Mouse (Mus musculus): ENCODE measurements around the gene Best3. TPM values are rescaled to one million over a fixed set of nuclear protein-coding genes. Genes with fewer than 3 reads are reported as not detected.
"Not testable (repeated sequence)": the region's sequence is repeated elsewhere in the genome, so short reads cannot be mapped to it uniquely, and the experiment has no call there.

The Best3 gene
- polyA plus RNA-seq, 1 experiment from 2014 or later = 2.2 TPM

- no peaks in the 10 kb centered on the region for H3K9me3 ChIP-seq (replicated peaks)
- no peak overlapping the region for H3K4me3 ChIP-seq (replicated peaks)
- H3K4me1 ChIP-seq = 0 out of 2 replicates have a peak, but pooled peaks cover 6% of the 10 kb centered on the region
- no peak overlapping the region for H3K9ac ChIP-seq
- H3K36me3 ChIP-seq = no peaks in the 10 kb centered on the region
- H3K27me3 ChIP-seq = no peaks in the 10 kb centered on the region
- 24% methylated on average over 8 of the region's 8 CpGs for WGBS
- H3K27ac ChIP-seq (replicated peaks) = no peak overlapping the region
- no peak overlapping the region; the same call in 1 of the 2 replicates for H3K4me2 ChIP-seq (replicated peaks)
- no peak for ATAC-seq (ENCODE audit: insufficient number of reproducible peaks, low FRiP score, low TSS enrichment, low read depth)
Measured at GRCm38 (mm10) chr10:117033785-117034184, 47.7 kb downstream of the Best3 start.

- H3K36me3 ChIP-seq = no peaks in the 10 kb centered on the region
- WGBS = 77% methylated on average over 6 of the region's 6 CpGs
- no peaks in the 10 kb centered on the region for H3K27me3 ChIP-seq
- H3K9ac ChIP-seq = no peak overlapping the region
- H3K4me1 ChIP-seq = peaks cover 5% of the 10 kb centered on the region
- H3K27ac ChIP-seq (replicated peaks) = no peak overlapping the region
- no peak overlapping the region for H3K4me2 ChIP-seq (replicated peaks)
- H3K9me3 ChIP-seq (replicated peaks) = no peaks in the 10 kb centered on the region
- no peak overlapping the region for H3K4me3 ChIP-seq (replicated peaks)
- ATAC-seq (ENCODE audit: insufficient number of reproducible peaks, low FRiP score, low TSS enrichment, low read depth) = no peak
Measured at GRCm38 (mm10) chr10:117040355-117040754, 54.2 kb downstream of the Best3 start.

DNA sequence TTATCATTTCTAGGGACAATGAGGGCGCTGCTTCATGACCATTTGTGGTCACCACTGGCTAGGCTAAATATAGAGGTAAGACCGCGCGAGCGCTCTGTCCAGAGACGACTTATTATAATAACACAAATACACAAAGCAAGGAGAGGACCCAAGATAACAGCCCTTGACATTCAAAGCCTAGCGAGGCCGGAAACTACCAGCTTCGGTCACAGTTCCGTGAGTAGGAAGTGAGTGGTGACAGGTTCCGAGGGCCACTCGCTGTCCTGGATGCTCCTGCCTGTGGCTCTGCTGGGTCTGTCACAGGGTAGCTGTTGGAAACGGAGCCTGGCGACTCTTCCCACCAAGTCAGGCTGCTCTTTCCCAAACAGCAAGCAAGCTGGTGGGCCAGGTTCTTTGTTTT is 56.2 kb downstream of the Best3 start:
- no peaks in the 10 kb centered on the region for H3K36me3 ChIP-seq
- 86% methylated on average over 14 of the region's 14 CpGs for WGBS
- H3K4me3 ChIP-seq (replicated peaks) = no peak overlapping the region
- no peak overlapping the region for H3K4me2 ChIP-seq (replicated peaks)
- peaks cover 14% of the 10 kb centered on the region for H3K4me1 ChIP-seq
- no peak for ATAC-seq (ENCODE audit: insufficient number of reproducible peaks, low FRiP score, low TSS enrichment, low read depth)
- H3K27ac ChIP-seq (replicated peaks) = no peak overlapping the region
- H3K9ac ChIP-seq = no peak overlapping the region
- no peaks in the 10 kb centered on the region for H3K27me3 ChIP-seq
- no peaks in the 10 kb centered on the region for H3K9me3 ChIP-seq (replicated peaks)

- Histone ChIP-seq H3K4me2 (replicated peaks) (0 out of 2 replicates have a peak overlapping the region, but pooled peaks have one; percentile 17), H3K4me1 (peaks cover 14% of the 10 kb centered on the region)
- not testable (repeated sequence) for H3K4me3 ChIP-seq (replicated peaks); H3K9me3 ChIP-seq (replicated peaks); H3K27me3 ChIP-seq; H3K27ac ChIP-seq (replicated peaks); H3K9ac ChIP-seq; H3K36me3 ChIP-seq; ATAC-seq (ENCODE audit: insufficient number of reproducible peaks, low FRiP score, low TSS enrichment, low read depth)
- 33% methylated on average over 13 of the region's 16 CpGs for WGBS
Measured at GRCm38 (mm10) chr10:117043497-117044166, 57.5 kb downstream of the Best3 start.

DNA sequence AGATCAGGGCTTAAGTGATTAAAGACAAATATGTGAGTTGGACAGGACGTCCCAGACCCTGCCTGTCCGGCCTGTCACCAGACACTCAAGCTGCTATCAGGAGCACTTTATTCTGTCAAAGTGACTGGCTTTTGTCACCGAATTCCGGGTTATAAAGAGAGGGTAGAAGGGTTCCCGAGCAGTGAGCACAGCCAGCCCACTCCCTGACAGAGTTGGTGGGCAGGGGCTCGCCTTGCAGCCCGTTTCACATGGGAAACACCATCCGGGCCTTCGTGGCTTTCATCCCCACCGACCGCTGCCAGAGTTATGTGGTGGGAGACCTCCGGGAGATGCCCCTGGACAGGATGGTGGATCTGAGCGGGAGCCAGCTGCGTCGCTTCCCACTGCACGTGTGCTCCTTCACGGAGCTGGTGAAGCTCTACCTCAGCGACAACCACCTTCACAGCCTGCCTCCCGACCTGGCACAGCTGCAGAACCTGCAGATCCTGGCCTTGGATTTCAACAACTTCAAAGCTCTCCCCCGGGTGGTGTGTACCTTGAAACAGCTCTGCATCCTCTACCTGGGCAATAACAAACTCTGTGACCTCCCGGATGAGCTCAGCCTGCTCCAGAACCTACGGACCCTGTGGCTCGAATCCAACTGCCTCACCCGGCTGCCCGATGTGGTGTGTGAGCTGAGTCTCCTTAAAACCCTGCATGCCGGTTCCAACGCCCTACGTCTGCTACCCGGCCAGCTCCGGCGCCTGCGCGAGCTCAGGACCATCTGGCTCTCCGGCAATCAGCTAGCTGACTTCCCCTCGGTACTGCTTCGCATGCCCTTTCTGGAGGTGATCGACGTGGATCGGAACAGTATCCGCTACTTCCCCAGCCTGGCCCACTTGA is 59.3 kb downstream of the Best3 start, which contains the start of gene Lrrc10:
Lrrc10 (plus strand) TSS at position 167 of the 882 bp plus-strand sequence.
- Histone ChIP-seq H3K27ac (replicated peaks) (no peak within 1 kb of the TSS), H3K9me3 (replicated peaks) (no peaks in the 10 kb centered on the region), H3K4me1 (peaks cover 14% of the 10 kb centered on the region), H3K4me3 (replicated peaks) (peak within 1 kb of the TSS; percentile 11; the same call in 1 of the 2 replicates), H3K9ac (0 out of 2 replicates have a peak within 1 kb of the TSS, but pooled peaks have one; percentile 12), H3K4me2 (replicated peaks) (peak within 1 kb of the TSS; percentile 39), H3K36me3 (peaks cover 8% of the 10 kb centered on the region), H3K27me3 (no peaks in the 10 kb centered on the region)
- no peak for ATAC-seq (ENCODE audit: insufficient number of reproducible peaks, low FRiP score, low TSS enrichment, low read depth)
- 43% methylated on average over 40 of the region's 40 CpGs for WGBS

- ATAC-seq (ENCODE audit: insufficient number of reproducible peaks, low FRiP score, low TSS enrichment, low read depth) = no peak
- Histone ChIP-seq H3K4me2 (replicated peaks) (no peak overlapping the region), H3K27ac (replicated peaks) (no peak overlapping the region), H3K27me3 (no peaks in the 10 kb centered on the region), H3K36me3 (peaks cover 46% of the 10 kb centered on the region), H3K4me3 (replicated peaks) (no peak overlapping the region), H3K4me1 (peaks cover 14% of the 10 kb centered on the region), H3K9ac (no peak overlapping the region), H3K9me3 (replicated peaks) (no peaks in the 10 kb centered on the region)
- WGBS = 81% methylated on average over 4 of the region's 4 CpGs
Measured at GRCm38 (mm10) chr10:117049253-117049652, 63.1 kb downstream of the Best3 start.

- no peak overlapping the region for H3K9ac ChIP-seq
- peaks cover 54% of the 10 kb centered on the region for H3K36me3 ChIP-seq
- H3K4me1 ChIP-seq = peaks cover 14% of the 10 kb centered on the region
- 82% methylated on average over 4 of the region's 4 CpGs for WGBS
- ATAC-seq (ENCODE audit: insufficient number of reproducible peaks, low FRiP score, low TSS enrichment, low read depth) = no peak
- H3K27me3 ChIP-seq = no peaks in the 10 kb centered on the region
- no peak overlapping the region for H3K27ac ChIP-seq (replicated peaks)
- no peak overlapping the region for H3K4me2 ChIP-seq (replicated peaks)
- no peaks in the 10 kb centered on the region for H3K9me3 ChIP-seq (replicated peaks)
- H3K4me3 ChIP-seq (replicated peaks) = no peak overlapping the region
Measured at GRCm38 (mm10) chr10:117049961-117050597, 64.0 kb downstream of the Best3 start.

DNA sequence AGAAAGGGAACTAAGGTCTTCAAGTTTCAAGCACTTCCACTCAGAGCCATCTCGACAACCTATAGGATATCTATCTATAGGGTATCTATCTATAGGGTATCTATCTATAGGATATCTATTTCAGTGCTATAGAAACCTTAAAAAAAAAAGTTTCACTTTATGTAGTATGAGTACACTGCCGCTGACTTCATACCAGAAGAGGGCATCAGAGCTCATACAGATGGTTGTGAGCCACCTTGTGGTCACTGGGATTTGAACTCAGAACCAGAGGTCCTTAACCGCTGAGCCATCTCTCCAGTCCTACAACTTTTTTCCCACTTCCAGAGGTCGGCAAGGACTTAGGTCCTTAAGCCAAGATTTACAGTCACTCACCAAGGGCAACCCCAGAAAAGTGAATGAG is 69.6 kb downstream of the Best3 start:
- no peak overlapping the region for H3K27ac ChIP-seq (replicated peaks)
- no peak for ATAC-seq (ENCODE audit: insufficient number of reproducible peaks, low FRiP score, low TSS enrichment, low read depth)
- H3K9ac ChIP-seq = no peak overlapping the region
- no peak overlapping the region for H3K4me2 ChIP-seq (replicated peaks)
- 90% methylated on average over 4 of the region's 4 CpGs for WGBS
- no peaks in the 10 kb centered on the region for H3K4me1 ChIP-seq
- H3K27me3 ChIP-seq = no peaks in the 10 kb centered on the region
- no peak overlapping the region for H3K4me3 ChIP-seq (replicated peaks)
- H3K9me3 ChIP-seq (replicated peaks) = no peaks in the 10 kb centered on the region
- peaks cover 97% of the 10 kb centered on the region for H3K36me3 ChIP-seq

- peak overlapping the region; percentile 80 for H3K4me2 ChIP-seq (replicated peaks)
- ATAC-seq (ENCODE audit: insufficient number of reproducible peaks, low FRiP score, low TSS enrichment, low read depth) = no peak
- H3K27me3 ChIP-seq = no peaks in the 10 kb centered on the region
- peaks cover 13% of the 10 kb centered on the region for H3K4me1 ChIP-seq
- H3K36me3 ChIP-seq = peaks cover 39% of the 10 kb centered on the region
- H3K9me3 ChIP-seq (replicated peaks) = no peaks in the 10 kb centered on the region
- H3K27ac ChIP-seq (replicated peaks) = peak overlapping the region; percentile 88
- peak overlapping the region; percentile 99 for H3K4me3 ChIP-seq (replicated peaks)
- peak overlapping the region; percentile 89 for H3K9ac ChIP-seq
- 1% methylated on average over 15 of the region's 15 CpGs for WGBS
Measured at GRCm38 (mm10) chr10:117062894-117063253, 76.8 kb downstream of the Best3 start.

- Histone ChIP-seq H3K4me1 (peaks cover 13% of the 10 kb centered on the region), H3K27ac (replicated peaks) (peak within 1 kb of the TSS; percentile 88), H3K36me3 (peaks cover 35% of the 10 kb centered on the region), H3K9ac (peak within 1 kb of the TSS; percentile 89), H3K27me3 (no peaks in the 10 kb centered on the region), H3K9me3 (replicated peaks) (no peaks in the 10 kb centered on the region), H3K4me3 (replicated peaks) (peak within 1 kb of the TSS; percentile 99), H3K4me2 (replicated peaks) (peak within 1 kb of the TSS; percentile 80)
- WGBS = under 1% methylated on average over 68 of the region's 68 CpGs
- peak; percentile 97 for ATAC-seq (ENCODE audit: insufficient number of reproducible peaks, low FRiP score, low TSS enrichment, low read depth)
Measured at GRCm38 (mm10) chr10:117063254-117064021, 77.3 kb downstream of the Best3 start, which contains the start of gene Cct2. Gene Cct2, minus strand, starts transcription at chr10:117063814.
